In genomic region chrX:137947741-137948140, GRCm38 (mm10) we compare ENCODE assay signal across 22 mouse cellular contexts.
DNase-seq lines count a peak whose midpoint lies in the region; ATAC-seq lines count a peak whose summit lies in the region.
"Had no signal": no experiment of that assay in that cellular context is flagged by ENCODE, and none has a peak within 500 bp of the region (broad histone marks: within the 10 kb centered on the region; RNA-seq: fewer than 3 reads in every experiment).

No protein-coding gene starts in this region.

- no peak overlapping the region for H3K4me2 ChIP-seq in forebrain, embryonic 13.5 days

- H3K9me3 ChIP-seq in forebrain, embryonic 13.5 days (replicated peaks), result no peaks in the 10 kb centered on the region
- H3K9me3 ChIP-seq: G1E had no signal

- 74% methylated on average over 1 of the region's 1 CpGs for WGBS in forebrain, embryonic 13.5 days

- no peaks in the 10 kb centered on the region for H3K4me1 ChIP-seq in forebrain, embryonic 13.5 days

- H3K9ac ChIP-seq in forebrain, embryonic 13.5 days, result no peak overlapping the region

- intact Hi-C loops in left cerebral cortex, postnatal 36 days (cut with DNase I), result no loop called here

- DNase-seq in frontal cortex, postnatal 10 days (ENCODE audit: low spot score in 2 of 2), result no peak
- peak; percentile 21 for DNase-seq in brain, adult 2 months (ENCODE audit: low read depth, low spot score)
- DNase-seq in telencephalon, adult 2 months (ENCODE audit: low read depth, low spot score), result peak; percentile 35
- no peak for DNase-seq in left cerebral cortex, postnatal 36 days (ENCODE audit: low spot score in 2 of 2)
- DNase-seq: adrenal gland, adult 2 months; adrenal gland, adult 8-10 months; adrenal gland, postnatal 10 days; adrenal gland, postnatal 14 days; adrenal gland, postnatal 25 days; adrenal gland, postnatal 36 days; B cell, adult 2 months; cerebellum, adult 11 months; cerebellum, adult 11-12 months; cerebellum, adult 18-20 months; cerebellum, adult 2 months had no signal

- H3K36me3 ChIP-seq in forebrain, embryonic 13.5 days (ENCODE audit: poor library complexity, severe bottlenecking), result no peaks in the 10 kb centered on the region
- H3K36me3 ChIP-seq: G1E had no signal

- no peaks in the 10 kb centered on the region for H3K27me3 ChIP-seq in forebrain, embryonic 13.5 days
- H3K27me3 ChIP-seq: CH12.LX had no signal

- H3K4me3 ChIP-seq in forebrain, embryonic 13.5 days, result no peak overlapping the region

- no peak overlapping the region for H3K27ac ChIP-seq in forebrain, embryonic 13.5 days

- peak; percentile 90 for ATAC-seq in frontal cortex, adult (ENCODE audit: low TSS enrichment)
- no peak for ATAC-seq in forebrain, embryonic 13.5 days
- ATAC-seq: activated CD4-positive, CD25-positive, alpha-beta regulatory T cell, adult 4 months; CD4-positive, CD25-positive, alpha-beta regulatory T cell, adult 4 months; Patski had no signal

Comparison
In these comparisons a context has a peak if more than half of its experiments do, and no peak if none do; other contexts are left out.
1. DNase-seq: peak in brain, adult 2 months (single experiment) and telencephalon, adult 2 months (single experiment); none in frontal cortex, postnatal 10 days (0 of 2) and left cerebral cortex, postnatal 36 days (0 of 2).